Mouse (Mus musculus): Measurements from ENCODE around the gene Tnnt3.

DNA sequence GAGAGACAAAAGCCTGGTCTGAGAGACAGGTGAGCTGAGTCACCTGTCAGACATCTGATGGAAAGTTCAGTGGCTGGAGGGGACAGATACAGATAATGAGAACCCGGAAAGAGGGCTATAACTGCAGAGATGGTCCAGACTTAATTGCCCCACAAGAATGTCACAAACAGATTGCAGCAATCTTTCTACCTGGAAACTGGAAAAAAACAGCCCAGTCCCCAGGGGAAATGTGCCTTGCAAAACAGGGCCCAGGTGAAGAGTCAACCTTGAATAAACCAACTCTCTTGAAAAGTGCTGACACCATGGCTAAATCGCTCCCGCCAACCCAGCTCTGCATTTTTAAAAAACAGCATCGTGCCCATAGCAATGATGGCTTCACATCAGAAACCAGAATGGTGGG is 21.7 kb downstream of the Tnnt3 start:
- no peak for TF ChIP-seq POLR2A (IDR thresholded peaks at IDR 0.05; ENCODE audit: borderline replicate concordance, control insufficient read depth, low read depth, low read length)
- TF ChIP-seq CTCF (IDR thresholded peaks at IDR 0.05; ENCODE audit: control insufficient read depth, insufficient read depth, low read length) = no peak
